Mouse (Mus musculus): ENCODE data around the gene Ppp1r35. TPM values are rescaled to one million over a fixed set of nuclear protein-coding genes. Genes with fewer than 3 reads are reported as not detected.

Ppp1r35 gene
- 14.8 and 15.5 TPM in 2 replicates for polyA plus RNA-seq (2015; fragmentation: Nextera tagmentation; extraction: Ambion mirVana)

- Histone ChIP-seq H3K27me3 (ENCODE audit: control insufficient read depth, insufficient read depth, low read depth, low read length) (no peaks in the 10 kb centered on the region), H3K36me3 (ENCODE audit: control insufficient read depth, insufficient read depth) (peaks cover 27% of the 10 kb centered on the region), H3K27ac (ENCODE audit: low read length) (peak within 1 kb of the TSS; percentile 95), H3K9me3 (replicated peaks; ENCODE audit: control insufficient read depth, low read length) (no peaks in the 10 kb centered on the region), H3K9ac (ENCODE audit: low read depth, low read length) (peak within 1 kb of the TSS; percentile 98), H3K4me2 (ENCODE audit: low read depth, low read length) (peak within 1 kb of the TSS; percentile 99), H3K4me1 (ENCODE audit: control insufficient read depth, low read depth, low read length) (peaks cover 40% of the 10 kb centered on the region), H3K4me3 (ENCODE audit: low read depth, low read length) (peak within 1 kb of the TSS; percentile 99)
- ATAC-seq (ENCODE audit: low read depth), result peak; percentile 96
- WGBS (ENCODE audit: insufficient replicate concordance), result under 1% methylated on average over 31 of the region's 31 CpGs
Measured at GRCm38 (mm10) chr5:137778635-137779034, at the start of gene Ppp1r35. Gene Ppp1r35 (plus strand): TSS chr5:137778849.

GRCm38 (mm10) chr5:137733638-137734288 lies 44.9 kb upstream of the Ppp1r35 start:
- ATAC-seq (ENCODE audit: low read depth), result no peak
- Histone ChIP-seq H3K9me3 (replicated peaks; ENCODE audit: control insufficient read depth, low read length) (no peaks in the 10 kb centered on the region), H3K27me3 (ENCODE audit: control insufficient read depth, insufficient read depth, low read depth, low read length) (no peaks in the 10 kb centered on the region; the same call in 1 of the 2 replicates), H3K4me3 (ENCODE audit: low read depth, low read length) (no peak overlapping the region), H3K27ac (ENCODE audit: low read length) (no peak overlapping the region), H3K4me2 (ENCODE audit: low read depth, low read length) (no peak overlapping the region), H3K4me1 (ENCODE audit: control insufficient read depth, low read depth, low read length) (no peaks in the 10 kb centered on the region; the same call in 1 of the 2 replicates), H3K9ac (ENCODE audit: low read depth, low read length) (no peak overlapping the region), H3K36me3 (ENCODE audit: control insufficient read depth, insufficient read depth) (no peaks in the 10 kb centered on the region)
- 82% methylated on average over 12 of the region's 12 CpGs for WGBS (ENCODE audit: insufficient replicate concordance)

- no peak overlapping the region for H3K4me3 ChIP-seq (ENCODE audit: low read depth, low read length)
- no peak overlapping the region for H3K27ac ChIP-seq (ENCODE audit: low read length)
- H3K9me3 ChIP-seq (replicated peaks; ENCODE audit: control insufficient read depth, low read length), result no peaks in the 10 kb centered on the region
- WGBS (ENCODE audit: insufficient replicate concordance), result 52% methylated on average over 6 of the region's 6 CpGs
- ATAC-seq (ENCODE audit: low read depth), result no peak
- H3K27me3 ChIP-seq (ENCODE audit: control insufficient read depth, insufficient read depth, low read depth, low read length), result no peaks in the 10 kb centered on the region; the same call in 1 of the 2 replicates
- H3K4me1 ChIP-seq (ENCODE audit: control insufficient read depth, low read depth, low read length), result no peaks in the 10 kb centered on the region; the same call in 1 of the 2 replicates
- no peak overlapping the region for H3K4me2 ChIP-seq (ENCODE audit: low read depth, low read length)
- no peaks in the 10 kb centered on the region for H3K36me3 ChIP-seq (ENCODE audit: control insufficient read depth, insufficient read depth)
- H3K9ac ChIP-seq (ENCODE audit: low read depth, low read length), result no peak overlapping the region
Measured at GRCm38 (mm10) chr5:137734289-137735061, 44.2 kb upstream of the Ppp1r35 start.

GRCm38 (mm10) chr5:137737400-137737940 lies 41.2 kb upstream of the Ppp1r35 start:
- H3K9me3 ChIP-seq (replicated peaks; ENCODE audit: control insufficient read depth, low read length), result no peaks in the 10 kb centered on the region

GRCm38 (mm10) chr5:137738516-137738915 lies 40.1 kb upstream of the Ppp1r35 start:
- H3K9ac ChIP-seq (ENCODE audit: low read depth, low read length), result no peak overlapping the region
- H3K4me3 ChIP-seq (ENCODE audit: low read depth, low read length), result no peak overlapping the region
- 55% methylated on average over 5 of the region's 5 CpGs for WGBS (ENCODE audit: insufficient replicate concordance)
- no peaks in the 10 kb centered on the region for H3K9me3 ChIP-seq (replicated peaks; ENCODE audit: control insufficient read depth, low read length)
- H3K4me1 ChIP-seq (ENCODE audit: control insufficient read depth, low read depth, low read length), result peaks cover 26% of the 10 kb centered on the region
- ATAC-seq (ENCODE audit: low read depth), result peak; percentile 18; the same call in 1 of the 2 replicates
- H3K27me3 ChIP-seq (ENCODE audit: control insufficient read depth, insufficient read depth, low read depth, low read length), result no peaks in the 10 kb centered on the region
- no peak overlapping the region for H3K4me2 ChIP-seq (ENCODE audit: low read depth, low read length)
- no peaks in the 10 kb centered on the region for H3K36me3 ChIP-seq (ENCODE audit: control insufficient read depth, insufficient read depth)
- H3K27ac ChIP-seq (ENCODE audit: low read length), result no peak overlapping the region

More at GRCm38 (mm10) chr5:137737400-137737940, 41.2 kb upstream of the Ppp1r35 start:
- no peak overlapping the region for H3K4me3 ChIP-seq (ENCODE audit: low read depth, low read length)
- no peak overlapping the region for H3K27ac ChIP-seq (ENCODE audit: low read length)
- WGBS (ENCODE audit: insufficient replicate concordance), result 65% methylated on average over 6 of the region's 6 CpGs
- peaks cover 26% of the 10 kb centered on the region for H3K4me1 ChIP-seq (ENCODE audit: control insufficient read depth, low read depth, low read length)
- H3K36me3 ChIP-seq (ENCODE audit: control insufficient read depth, insufficient read depth), result no peaks in the 10 kb centered on the region
- H3K9ac ChIP-seq (ENCODE audit: low read depth, low read length), result no peak overlapping the region
- no peak for ATAC-seq (ENCODE audit: low read depth)
- H3K4me2 ChIP-seq (ENCODE audit: low read depth, low read length), result no peak overlapping the region
- no peaks in the 10 kb centered on the region for H3K27me3 ChIP-seq (ENCODE audit: control insufficient read depth, insufficient read depth, low read depth, low read length)

- ATAC-seq (ENCODE audit: low read depth), result no peak
- H3K9ac ChIP-seq (ENCODE audit: low read depth, low read length), result no peak overlapping the region
- 58% methylated on average over 9 of the region's 9 CpGs for WGBS (ENCODE audit: insufficient replicate concordance)
- no peak overlapping the region for H3K4me2 ChIP-seq (ENCODE audit: low read depth, low read length)
- no peaks in the 10 kb centered on the region for H3K36me3 ChIP-seq (ENCODE audit: control insufficient read depth, insufficient read depth)
- H3K27me3 ChIP-seq (ENCODE audit: control insufficient read depth, insufficient read depth, low read depth, low read length), result no peaks in the 10 kb centered on the region
- peaks cover 26% of the 10 kb centered on the region for H3K4me1 ChIP-seq (ENCODE audit: control insufficient read depth, low read depth, low read length)
- H3K9me3 ChIP-seq (replicated peaks; ENCODE audit: control insufficient read depth, low read length), result no peaks in the 10 kb centered on the region
- no peak overlapping the region for H3K27ac ChIP-seq (ENCODE audit: low read length)
- H3K4me3 ChIP-seq (ENCODE audit: low read depth, low read length), result no peak overlapping the region
Measured at GRCm38 (mm10) chr5:137739471-137739870, 39.2 kb upstream of the Ppp1r35 start.

- Histone ChIP-seq H3K27ac (ENCODE audit: low read length) (no peak overlapping the region), H3K4me1 (ENCODE audit: control insufficient read depth, low read depth, low read length) (peaks cover 36% of the 10 kb centered on the region), H3K36me3 (ENCODE audit: control insufficient read depth, insufficient read depth) (no peaks in the 10 kb centered on the region)
Measured at GRCm38 (mm10) chr5:137740506-137740905, 38.1 kb upstream of the Ppp1r35 start.

GRCm38 (mm10) chr5:137741023-137741931 lies 37.4 kb upstream of the Ppp1r35 start, which contains the start of gene Nyap1:
Gene Nyap1 (minus strand): TSS chr5:137741607.
- no peaks in the 10 kb centered on the region for H3K27me3 ChIP-seq (ENCODE audit: control insufficient read depth, insufficient read depth, low read depth, low read length)
- no peaks in the 10 kb centered on the region for H3K9me3 ChIP-seq (replicated peaks; ENCODE audit: control insufficient read depth, low read length)
- H3K9ac ChIP-seq (ENCODE audit: low read depth, low read length), result peak within 1 kb of the TSS; percentile 74
- H3K27ac ChIP-seq (ENCODE audit: low read length), result peak within 1 kb of the TSS; percentile 73
- under 1% methylated on average over 71 of the region's 71 CpGs for WGBS (ENCODE audit: insufficient replicate concordance)
- H3K4me3 ChIP-seq (ENCODE audit: low read depth, low read length), result peak within 1 kb of the TSS; percentile 73
- H3K36me3 ChIP-seq (ENCODE audit: control insufficient read depth, insufficient read depth), result no peaks in the 10 kb centered on the region
- H3K4me2 ChIP-seq (ENCODE audit: low read depth, low read length), result peak within 1 kb of the TSS; percentile 99
- peak; percentile 73 for ATAC-seq (ENCODE audit: low read depth)
- H3K4me1 ChIP-seq (ENCODE audit: control insufficient read depth, low read depth, low read length), result peaks cover 37% of the 10 kb centered on the region

More at GRCm38 (mm10) chr5:137740506-137740905, 38.1 kb upstream of the Ppp1r35 start:
- WGBS (ENCODE audit: insufficient replicate concordance), result 48% methylated on average over 11 of the region's 11 CpGs
- Histone ChIP-seq H3K9ac (ENCODE audit: low read depth, low read length) (peak overlapping the region; percentile 74), H3K4me3 (ENCODE audit: low read depth, low read length) (peak overlapping the region; percentile 73), H3K4me2 (ENCODE audit: low read depth, low read length) (peak overlapping the region; percentile 99), H3K9me3 (replicated peaks; ENCODE audit: control insufficient read depth, low read length) (no peaks in the 10 kb centered on the region), H3K27me3 (ENCODE audit: control insufficient read depth, insufficient read depth, low read depth, low read length) (no peaks in the 10 kb centered on the region)
- ATAC-seq (ENCODE audit: low read depth), result no peak

All from liver, embryonic 16.5 days (tissue).